Mouse (Mus musculus) forebrain, embryonic 12.5 days (tissue): ENCODE results near the gene Kansl1. TPM values are rescaled to one million over a fixed set of nuclear protein-coding genes. Genes with fewer than 3 reads are reported as not detected.

Experiments
- ATAC-seq: fragments of 200-750 bp; cut with Nextera tagmentation; 2 replicates; pipeline ENCODE4 v1.8.0; 2017; ENCODE audit warnings: moderate TSS enrichment; ENCODE audit not compliant: low FRiP score
- H3K27ac ChIP-seq: fragments of 300-500 bp; sonication (generic); 2 replicates; pipeline ENCODE4 v1.5.1; 2016; ENCODE audit warnings: mild to moderate bottlenecking
- H3K27me3 ChIP-seq: fragments of 300-500 bp; sonication (generic); 2 replicates; pipeline ENCODE4 v1.6.1; 2016; ENCODE audit warnings: mild to moderate bottlenecking
- H3K36me3 ChIP-seq: fragments of 300-500 bp; sonication (generic); replicated peaks from 2 replicates; pipeline ENCODE4 v1.6.1; 2016; ENCODE audit warnings: mild to moderate bottlenecking
- H3K4me1 ChIP-seq: fragments of 300-500 bp; sonication (generic); 2 replicates; pipeline ENCODE4 v1.6.1; 2016
- H3K4me2 ChIP-seq: fragments of 300-500 bp; sonication (generic); 2 replicates; pipeline ENCODE4 v1.6.1; 2016; ENCODE audit warnings: mild to moderate bottlenecking, moderate library complexity
- H3K4me3 ChIP-seq: fragments of 300-500 bp; sonication (generic); replicated peaks from 2 replicates; pipeline ENCODE4 v1.5.1; 2016; ENCODE audit warnings: mild to moderate bottlenecking
- H3K9ac ChIP-seq: fragments of 300-500 bp; sonication (generic); 2 replicates; pipeline ENCODE4 v1.6.1; 2016; ENCODE audit warnings: mild to moderate bottlenecking
- H3K9me3 ChIP-seq: fragments of 300-500 bp; sonication (generic); 2 replicates; pipeline ENCODE4 v1.6.1; 2016
- WGBS: fragments of 180-500 bp; shearing (Covaris S2); methylation state at CpG from one replicate; pipeline ENCODE4 v1.1.7; 2016; 5-methylcytosine and 5-hydroxymethylcytosine counted together
- polyA plus RNA-seq: library from polyadenylated mRNA; unstranded; fragments of >200 nt; fragmentation: Nextera tagmentation; extraction: Ambion mirVana; gene quantifications from 2 replicates; pipeline ENCODE4 v1.2.1, GENCODE M21; 2016

The Kansl1 gene
- polyA plus RNA-seq, 1 experiment from 2014 or later: 34.9 TPM

DNA sequence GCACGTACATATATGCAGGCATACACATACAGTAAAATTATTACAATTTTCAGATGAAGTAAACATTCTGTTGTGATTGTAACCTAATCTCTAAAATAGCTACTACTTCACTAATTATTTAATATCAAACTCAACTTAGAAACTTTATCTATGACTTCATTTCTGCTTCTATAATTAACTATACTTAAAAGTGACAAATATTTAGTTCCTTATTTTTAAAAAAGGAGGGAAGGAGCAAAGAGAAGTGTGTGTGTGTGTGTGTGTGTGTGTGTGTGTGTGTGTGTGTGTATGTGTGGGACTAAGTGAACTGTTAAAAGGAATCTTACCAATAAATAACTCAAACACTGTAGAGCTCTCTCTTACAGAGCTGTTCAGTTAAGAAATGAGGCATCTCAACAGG, 82.1 kb downstream of the Kansl1 start:
- Histone ChIP-seq H3K27ac (no peak overlapping the region), H3K9ac (no peak overlapping the region), H3K36me3 (no peaks in the 10 kb centered on the region), H3K4me3 (no peak overlapping the region), H3K4me1 (no peaks in the 10 kb centered on the region), H3K27me3 (no peaks in the 10 kb centered on the region), H3K9me3 (no peaks in the 10 kb centered on the region), H3K4me2 (no peak overlapping the region)
- WGBS: 97% methylated on average over 1 of the region's 1 CpGs
- ATAC-seq: no peak

DNA sequence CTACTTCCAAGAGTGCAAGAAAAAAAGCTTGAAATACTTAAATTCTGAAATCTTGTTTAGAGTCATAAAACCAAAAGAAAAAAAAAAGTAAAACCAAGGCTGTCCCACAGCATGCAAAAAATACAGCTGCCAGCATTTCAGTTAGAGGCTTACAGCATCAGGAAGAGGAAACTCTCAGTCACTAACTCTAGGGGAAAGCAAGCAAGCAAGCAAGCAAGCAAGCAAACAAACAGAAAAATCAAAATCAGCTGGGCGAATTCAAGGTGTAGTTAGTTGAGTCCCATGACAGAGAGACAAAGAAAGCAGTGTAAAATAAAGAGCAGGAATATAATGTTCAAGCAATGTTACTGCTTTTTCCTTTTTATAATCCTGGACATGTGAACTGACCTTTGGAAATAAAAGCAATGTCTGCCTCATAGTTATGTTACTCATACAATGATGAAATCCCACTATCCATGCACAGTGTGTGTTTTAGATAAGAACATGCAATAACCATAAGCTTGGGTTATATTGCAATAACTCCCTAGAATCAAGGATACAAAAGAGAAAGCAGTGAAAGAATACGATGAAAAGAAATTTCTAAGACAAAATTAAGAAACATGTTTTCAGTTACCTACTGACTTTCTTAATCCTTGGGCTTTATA, 85.4 kb downstream of the Kansl1 start:
- Histone ChIP-seq H3K4me1 (no peaks in the 10 kb centered on the region), H3K9me3 (no peaks in the 10 kb centered on the region), H3K27me3 (no peaks in the 10 kb centered on the region), H3K4me2 (no peak overlapping the region), H3K4me3 (no peak overlapping the region), H3K36me3 (no peaks in the 10 kb centered on the region), H3K27ac (no peak overlapping the region), H3K9ac (no peak overlapping the region)
- 96% methylated on average over 2 of the region's 2 CpGs for WGBS
- no peak for ATAC-seq

DNA sequence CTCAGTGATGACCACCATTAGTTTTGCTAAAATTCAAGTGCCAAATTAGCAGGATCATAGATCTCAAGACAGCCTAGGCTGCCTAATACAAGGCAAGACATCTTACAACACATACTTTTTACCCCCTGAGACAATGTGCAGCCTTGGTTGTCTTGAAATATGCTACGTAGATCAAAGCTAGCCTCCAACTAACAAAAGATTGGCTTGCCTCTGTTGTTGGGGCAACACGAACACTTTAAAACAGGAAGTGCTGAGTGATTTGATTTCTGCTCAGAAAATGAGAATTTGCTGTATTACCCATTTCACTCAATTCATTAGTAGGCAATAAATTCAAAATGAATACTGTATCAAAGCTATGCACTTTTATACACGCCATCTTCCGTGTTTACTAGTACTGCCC, 86.8 kb downstream of the Kansl1 start:
- Histone ChIP-seq H3K36me3 (peaks cover 6% of the 10 kb centered on the region; the same call in 1 of the 2 replicates), H3K9me3 (no peaks in the 10 kb centered on the region), H3K4me2 (no peak overlapping the region), H3K4me3 (no peak overlapping the region), H3K4me1 (no peaks in the 10 kb centered on the region), H3K9ac (no peak overlapping the region), H3K27me3 (no peaks in the 10 kb centered on the region), H3K27ac (no peak overlapping the region)
- ATAC-seq: no peak
- WGBS: 90% methylated on average over 4 of the region's 4 CpGs

DNA sequence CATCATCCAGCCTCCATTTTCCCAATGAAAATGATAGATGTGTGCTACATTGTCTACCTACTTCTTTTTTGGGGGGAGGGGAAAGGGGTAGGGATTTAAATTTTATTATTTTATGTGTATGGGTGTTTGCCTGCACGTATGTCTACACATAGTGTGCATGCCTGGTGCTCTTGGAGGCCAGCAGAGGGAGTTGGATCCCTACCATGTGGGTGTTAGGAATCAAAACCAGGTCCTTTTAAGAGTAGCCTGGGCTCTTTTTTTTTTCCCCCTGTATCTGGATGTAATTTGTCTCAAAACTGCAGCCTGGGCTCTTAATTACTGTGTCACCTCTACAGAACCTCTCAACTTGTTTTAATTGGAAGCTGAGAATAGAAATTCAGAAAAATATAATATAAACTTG, 89.0 kb downstream of the Kansl1 start:
- Histone ChIP-seq H3K4me2 (no peak overlapping the region), H3K36me3 (peaks cover 9% of the 10 kb centered on the region), H3K27ac (no peak overlapping the region), H3K9me3 (no peaks in the 10 kb centered on the region), H3K9ac (no peak overlapping the region), H3K4me3 (no peak overlapping the region), H3K27me3 (no peaks in the 10 kb centered on the region), H3K4me1 (no peaks in the 10 kb centered on the region)
- no peak for ATAC-seq
- WGBS: 79% methylated on average over 1 of the region's 1 CpGs

DNA sequence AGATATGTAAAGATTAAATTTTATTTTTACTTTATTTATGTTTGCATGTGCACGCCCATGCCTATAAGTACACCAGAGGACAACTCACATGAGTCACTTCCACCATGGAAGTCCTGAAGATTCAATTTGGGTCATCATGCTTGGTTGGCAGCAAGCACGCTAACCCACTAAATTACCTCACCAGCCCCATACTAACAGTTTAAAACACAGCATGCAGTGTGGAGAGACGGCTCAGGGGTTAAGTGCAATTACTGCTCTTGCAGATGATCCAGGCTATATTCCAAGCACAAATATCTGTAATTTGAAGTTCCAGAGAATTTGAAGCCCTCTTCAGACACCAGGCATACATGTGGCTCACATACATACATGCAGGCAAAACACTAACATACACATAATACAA, 92.4 kb downstream of the Kansl1 start:
- no peak overlapping the region for H3K9ac ChIP-seq
- no peaks in the 10 kb centered on the region for H3K27me3 ChIP-seq
- H3K4me3 ChIP-seq: no peak overlapping the region
- no peaks in the 10 kb centered on the region for H3K4me1 ChIP-seq
- H3K9me3 ChIP-seq: no peaks in the 10 kb centered on the region
- no peak for ATAC-seq
- peaks cover 23% of the 10 kb centered on the region for H3K36me3 ChIP-seq
- no peak overlapping the region for H3K4me2 ChIP-seq
- no peak overlapping the region for H3K27ac ChIP-seq
- WGBS: 89% methylated on average over 3 of the region's 3 CpGs

DNA sequence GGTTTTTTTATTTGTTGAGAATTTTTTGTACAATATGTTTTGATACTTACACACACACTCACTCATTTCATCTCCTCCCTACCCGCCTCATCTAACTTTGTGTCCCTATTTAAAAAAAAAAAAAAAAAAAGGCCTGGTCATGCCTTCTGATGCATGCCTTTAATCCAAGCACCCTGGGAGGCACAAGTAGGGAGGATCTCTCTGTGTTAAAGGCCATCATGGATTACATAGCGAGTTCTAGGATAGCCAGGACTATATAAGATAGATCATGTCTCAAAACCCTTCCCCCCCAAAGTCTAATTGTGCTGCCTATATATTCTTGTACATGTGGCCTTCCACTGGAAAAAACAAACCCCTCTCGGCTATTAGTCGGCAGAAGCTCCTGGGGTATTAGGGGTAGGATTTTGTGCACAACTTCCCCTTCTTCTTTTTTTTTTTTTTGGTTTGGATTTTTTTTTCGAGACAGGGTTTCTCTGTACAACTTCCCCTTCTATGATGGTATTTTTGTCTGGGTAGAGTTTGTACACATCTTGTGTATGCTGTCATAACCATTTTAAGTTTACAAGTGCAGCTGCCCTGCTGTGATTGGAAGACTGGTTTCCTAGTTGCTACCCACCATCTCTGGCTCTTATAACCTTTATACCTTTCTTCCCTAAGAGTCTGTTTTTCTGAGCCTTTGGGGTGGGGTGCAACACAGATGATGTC, 101.0 kb downstream of the Kansl1 start:
- ATAC-seq: no peak
- no peak overlapping the region for H3K4me2 ChIP-seq
- H3K9me3 ChIP-seq: no peaks in the 10 kb centered on the region
- H3K4me1 ChIP-seq: no peaks in the 10 kb centered on the region
- no peak overlapping the region for H3K4me3 ChIP-seq
- no peaks in the 10 kb centered on the region for H3K27me3 ChIP-seq
- H3K27ac ChIP-seq: no peak overlapping the region
- H3K36me3 ChIP-seq: peaks cover 20% of the 10 kb centered on the region
- H3K9ac ChIP-seq: no peak overlapping the region
- WGBS: 90% methylated on average over 5 of the region's 5 CpGs

DNA sequence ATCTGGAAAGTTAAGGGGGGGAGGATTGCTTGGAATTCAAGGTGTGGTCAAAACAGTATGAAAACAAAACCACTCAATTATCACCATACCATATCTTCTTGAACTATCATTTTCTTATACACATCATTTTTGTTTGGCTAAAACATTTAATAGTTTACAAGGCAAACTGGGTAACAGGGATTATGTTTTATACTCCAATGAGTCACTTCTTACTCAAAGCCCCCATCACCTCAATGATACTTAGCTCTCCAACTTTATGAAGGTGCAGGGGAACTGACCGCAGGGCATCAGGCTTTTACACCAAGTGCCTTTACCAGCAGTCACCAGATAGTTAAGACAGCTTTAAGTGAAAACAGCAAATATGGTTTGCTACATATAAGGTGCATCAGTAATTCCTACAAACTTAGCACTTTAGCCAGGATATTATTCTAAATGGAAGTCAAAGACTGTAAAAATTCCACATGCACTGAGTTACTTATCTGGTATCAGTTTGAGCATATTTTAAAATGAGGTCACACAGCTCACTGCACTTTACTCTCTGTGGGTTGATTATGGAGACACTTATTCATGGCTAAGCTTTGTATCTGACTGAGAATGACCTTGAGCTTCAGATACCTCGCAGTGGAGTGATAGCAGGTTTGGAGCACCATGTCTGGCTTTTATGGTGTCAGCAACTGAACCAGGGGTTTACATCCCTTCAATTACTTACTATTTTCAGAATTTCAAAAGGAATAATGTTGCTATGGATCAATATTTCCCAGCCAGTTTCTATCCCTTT, 104.6 kb downstream of the Kansl1 start:
- Histone ChIP-seq H3K9ac (no peak overlapping the region), H3K27me3 (no peaks in the 10 kb centered on the region), H3K27ac (no peak overlapping the region), H3K4me3 (no peak overlapping the region), H3K4me2 (no peak overlapping the region), H3K9me3 (no peaks in the 10 kb centered on the region), H3K36me3 (peaks cover 18% of the 10 kb centered on the region), H3K4me1 (no peaks in the 10 kb centered on the region)
- 93% methylated on average over 2 of the region's 2 CpGs for WGBS
- no peak for ATAC-seq

DNA sequence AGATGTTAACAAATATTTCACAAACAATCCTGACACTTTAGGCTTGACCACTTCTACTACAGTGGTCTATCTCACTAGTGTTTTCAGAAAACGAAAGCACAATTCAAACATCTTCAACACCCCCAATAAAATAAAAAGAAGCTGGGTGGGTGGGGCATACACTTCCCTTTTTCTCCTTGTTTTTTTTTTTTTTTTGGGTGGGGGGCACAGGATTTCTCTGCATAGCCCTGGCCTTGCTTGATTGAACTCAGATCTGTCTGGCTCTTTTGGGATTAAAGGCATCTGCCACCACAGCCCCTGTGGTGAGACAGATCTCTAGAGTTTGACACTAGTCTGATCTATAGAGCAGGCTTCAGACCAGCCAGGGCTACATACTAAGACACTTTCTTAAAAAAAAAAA, 106.0 kb downstream of the Kansl1 start:
- Histone ChIP-seq H3K27me3 (no peaks in the 10 kb centered on the region), H3K4me2 (no peak overlapping the region), H3K27ac (no peak overlapping the region), H3K4me3 (no peak overlapping the region), H3K36me3 (peaks cover 13% of the 10 kb centered on the region; the same call in 1 of the 2 replicates), H3K9ac (no peak overlapping the region), H3K9me3 (no peaks in the 10 kb centered on the region), H3K4me1 (no peaks in the 10 kb centered on the region)
- WGBS: 100% methylated on average over 1 of the region's 1 CpGs
- no peak for ATAC-seq

DNA sequence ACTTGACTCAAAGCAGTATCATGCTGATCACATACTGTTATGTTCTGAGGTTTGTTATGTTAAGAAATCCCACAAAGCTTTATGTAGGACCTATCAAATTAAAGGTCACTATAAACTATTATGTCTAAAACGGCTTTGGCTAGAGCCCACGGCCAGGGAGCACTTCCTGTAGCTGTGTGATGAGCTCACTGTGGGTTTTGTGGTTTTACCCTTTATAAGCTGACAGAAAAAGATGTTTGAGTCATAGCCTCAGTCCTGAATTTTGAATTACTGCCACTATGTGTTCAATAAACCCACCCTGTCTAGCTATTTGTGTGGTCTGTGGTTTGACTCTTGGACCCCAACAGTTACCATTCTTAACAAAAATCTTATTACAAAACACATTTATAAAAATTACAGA, 106.9 kb downstream of the Kansl1 start:
- H3K4me2 ChIP-seq: no peak overlapping the region
- H3K27me3 ChIP-seq: no peaks in the 10 kb centered on the region
- no peak overlapping the region for H3K9ac ChIP-seq
- no peaks in the 10 kb centered on the region for H3K9me3 ChIP-seq
- WGBS: 77% methylated on average over 2 of the region's 2 CpGs
- H3K27ac ChIP-seq: no peak overlapping the region
- peaks cover 13% of the 10 kb centered on the region; the same call in 1 of the 2 replicates for H3K36me3 ChIP-seq
- ATAC-seq: no peak
- H3K4me1 ChIP-seq: no peaks in the 10 kb centered on the region
- no peak overlapping the region for H3K4me3 ChIP-seq

DNA sequence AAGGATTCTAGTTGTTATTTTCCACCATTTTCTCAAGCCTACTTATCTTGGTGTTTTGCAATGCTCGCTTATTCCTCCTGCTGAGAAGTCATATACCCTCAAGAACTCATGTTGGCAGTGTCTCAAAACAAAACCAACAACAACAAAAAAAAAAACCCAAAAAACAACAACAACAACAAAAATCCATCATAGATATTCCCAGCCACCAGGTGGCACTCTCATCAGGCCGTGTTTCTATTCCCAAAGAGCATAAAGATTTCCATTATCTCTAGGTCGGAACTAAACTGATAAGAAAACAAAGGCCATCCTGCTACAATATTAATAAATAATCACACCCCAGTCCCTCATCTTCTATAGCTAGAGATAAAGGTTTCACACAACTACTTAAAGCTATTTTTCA, 121.7 kb downstream of the Kansl1 start:
- ATAC-seq: no peak
- Histone ChIP-seq H3K4me1 (no peaks in the 10 kb centered on the region), H3K4me2 (no peak overlapping the region), H3K27me3 (no peaks in the 10 kb centered on the region), H3K27ac (no peak overlapping the region), H3K4me3 (no peak overlapping the region), H3K9ac (no peak overlapping the region), H3K36me3 (peaks cover 72% of the 10 kb centered on the region), H3K9me3 (no peaks in the 10 kb centered on the region)
- WGBS: 74% methylated on average over 3 of the region's 3 CpGs

DNA sequence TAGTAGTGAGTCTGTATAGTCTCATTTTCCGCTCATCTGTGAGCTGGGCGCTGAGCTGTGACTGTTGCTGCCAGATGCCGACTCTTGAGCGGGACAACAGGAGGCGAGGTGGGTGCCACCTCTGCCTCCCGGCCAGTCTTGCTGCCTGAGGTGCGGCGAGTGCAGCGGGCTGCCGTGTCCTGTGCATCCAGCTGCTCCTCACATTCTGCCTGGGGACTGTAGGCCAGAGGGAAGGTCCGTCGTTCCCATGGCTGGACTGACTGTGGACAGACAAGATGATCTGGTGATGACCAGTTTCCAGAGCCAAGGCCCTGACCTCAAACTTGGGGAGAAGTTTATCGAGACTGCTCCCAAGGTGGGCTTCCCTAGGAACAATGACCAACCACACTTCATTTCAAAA, 133.7 kb downstream of the Kansl1 start:
- WGBS: 96% methylated on average over 13 of the region's 13 CpGs
- H3K4me2 ChIP-seq: no peak overlapping the region

DNA sequence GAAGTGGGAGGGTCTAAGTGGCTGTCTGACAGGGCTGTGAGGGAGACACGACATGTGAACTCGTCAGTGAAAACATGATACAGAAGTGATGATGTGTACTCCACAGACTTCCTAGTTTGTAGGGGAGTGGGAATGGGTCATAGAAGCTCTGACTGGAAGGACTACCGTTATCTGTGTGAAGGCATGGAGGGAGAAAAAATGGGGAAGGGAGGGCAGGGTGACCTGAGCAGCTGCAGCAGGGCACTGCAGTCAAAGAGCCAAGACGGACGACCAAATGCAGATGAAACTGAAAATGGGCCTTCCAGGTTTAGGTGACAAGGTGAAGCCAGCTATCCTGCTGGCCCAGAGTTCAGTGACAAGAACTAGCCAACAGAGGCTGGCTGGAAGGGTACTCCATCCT, 134.5 kb downstream of the Kansl1 start:
- Histone ChIP-seq H3K9ac (no peak overlapping the region), H3K27me3 (no peaks in the 10 kb centered on the region), H3K36me3 (peaks cover 80% of the 10 kb centered on the region), H3K9me3 (no peaks in the 10 kb centered on the region), H3K4me1 (no peaks in the 10 kb centered on the region), H3K4me3 (no peak overlapping the region), H3K27ac (no peak overlapping the region), H3K4me2 (no peak overlapping the region)
- 83% methylated on average over 5 of the region's 5 CpGs for WGBS
- ATAC-seq: no peak; the same call in 1 of the 2 replicates

More for the DNA sequence above, 133.7 kb downstream of the Kansl1 start:
- ATAC-seq: no peak
- no peak overlapping the region for H3K9ac ChIP-seq
- no peaks in the 10 kb centered on the region for H3K9me3 ChIP-seq
- H3K27me3 ChIP-seq: no peaks in the 10 kb centered on the region
- no peaks in the 10 kb centered on the region for H3K4me1 ChIP-seq
- no peak overlapping the region for H3K4me3 ChIP-seq
- H3K36me3 ChIP-seq: peaks cover 86% of the 10 kb centered on the region
- no peak overlapping the region for H3K27ac ChIP-seq
